Mouse (Mus musculus): ENCODE measurements at regions not wholly inside any gene's neighbourhood (a gene's known extent, or its start where the extent isn't known, plus 50 kb on each side); places are given as distances from the start of the nearest gene placed in this dataset.
"Not testable (repeated sequence)": the region's sequence is repeated elsewhere in the genome, so short reads cannot be mapped to it uniquely, and the experiment has no call there.

- DNase-seq (ENCODE audit: low spot score) = peak; percentile 58
Measured at GRCm38 (mm10) chr12:74825664-74826063, 351.5 kb downstream of the Kcnh5 start.

- peak; percentile 15 for DNase-seq (ENCODE audit: low spot score)
Measured at GRCm38 (mm10) chr12:74824735-74825494, 352.2 kb downstream of the Kcnh5 start.

GRCm38 (mm10) chr12:74816181-74816580, 361.0 kb downstream of the Kcnh5 start:
- not testable (repeated sequence) for DNase-seq (ENCODE audit: low spot score)

GRCm38 (mm10) chr12:74808571-74808970, 368.6 kb downstream of the Kcnh5 start:
- not testable (repeated sequence) for DNase-seq (ENCODE audit: low spot score)

GRCm38 (mm10) chr12:74807926-74808325, 369.2 kb downstream of the Kcnh5 start:
- DNase-seq (ENCODE audit: low spot score) = not testable (repeated sequence)

GRCm38 (mm10) chr12:74803740-74804512, 373.2 kb downstream of the Kcnh5 start:
- peak; percentile 35 for DNase-seq (ENCODE audit: low spot score)

GRCm38 (mm10) chr12:74792036-74792435, 385.1 kb downstream of the Kcnh5 start:
- DNase-seq (ENCODE audit: low spot score) = no peak

- DNase-seq (ENCODE audit: low spot score) = no peak
Measured at GRCm38 (mm10) chr12:74762284-74762683, 414.8 kb downstream of the Kcnh5 start.

GRCm38 (mm10) chr12:74745051-74745450, 428.9 kb upstream of the Gm11042 start:
- DNase-seq (ENCODE audit: low spot score) = no peak

- DNase-seq (ENCODE audit: low spot score) = no peak
Measured at GRCm38 (mm10) chr12:74728866-74729265, 412.7 kb upstream of the Gm11042 start.

- no peak for DNase-seq (ENCODE audit: low spot score)
Measured at GRCm38 (mm10) chr12:74679149-74679548, 363.0 kb upstream of the Gm11042 start.

GRCm38 (mm10) chr12:74677835-74678234, 361.6 kb upstream of the Gm11042 start:
- DNase-seq (ENCODE audit: low spot score) = no peak

- no peak for DNase-seq (ENCODE audit: low spot score)
Measured at GRCm38 (mm10) chr12:74658406-74658805, 342.2 kb upstream of the Gm11042 start.

- no peak for DNase-seq (ENCODE audit: low spot score)
Measured at GRCm38 (mm10) chr12:74657036-74657648, 340.9 kb upstream of the Gm11042 start.

- no peak for DNase-seq (ENCODE audit: low spot score)
Measured at GRCm38 (mm10) chr12:74651256-74651655, 335.1 kb upstream of the Gm11042 start.

GRCm38 (mm10) chr12:74632827-74633226, 316.6 kb upstream of the Gm11042 start:
- DNase-seq (ENCODE audit: low spot score) = no peak

- no peak for DNase-seq (ENCODE audit: low spot score)
Measured at GRCm38 (mm10) chr12:74595208-74595607, 279.0 kb upstream of the Gm11042 start.

GRCm38 (mm10) chr12:74554599-74554998, 238.4 kb upstream of the Gm11042 start:
- DNase-seq (ENCODE audit: low spot score) = no peak

GRCm38 (mm10) chr12:74544172-74544571, 228.0 kb upstream of the Gm11042 start:
- no peak for DNase-seq (ENCODE audit: low spot score)

- DNase-seq (ENCODE audit: low spot score) = no peak
Measured at GRCm38 (mm10) chr12:74534882-74535281, 218.7 kb upstream of the Gm11042 start.

- DNase-seq (ENCODE audit: low spot score) = no peak
Measured at GRCm38 (mm10) chr12:74528983-74529566, 212.9 kb upstream of the Gm11042 start.

- peak; percentile 36 for DNase-seq (ENCODE audit: low spot score)
Measured at GRCm38 (mm10) chr12:74527190-74527621, 211.0 kb upstream of the Gm11042 start.
